Mouse (Mus musculus) neutrophil, adult 83 days (primary cell): ENCODE data around the gene Hira. TPM values are rescaled to one million over a fixed set of nuclear protein-coding genes. Genes with fewer than 3 reads are reported as not detected.

Experiments
- total RNA-seq, 2 experiments: library from RNA; stranded (reverse); gene quantifications; one replicate each; pipeline ENCODE4 v1.2.4; 2023

The Hira gene
- total RNA-seq, result 10 to 100 TPM; 53.0 to 58.3 TPM

DNA sequence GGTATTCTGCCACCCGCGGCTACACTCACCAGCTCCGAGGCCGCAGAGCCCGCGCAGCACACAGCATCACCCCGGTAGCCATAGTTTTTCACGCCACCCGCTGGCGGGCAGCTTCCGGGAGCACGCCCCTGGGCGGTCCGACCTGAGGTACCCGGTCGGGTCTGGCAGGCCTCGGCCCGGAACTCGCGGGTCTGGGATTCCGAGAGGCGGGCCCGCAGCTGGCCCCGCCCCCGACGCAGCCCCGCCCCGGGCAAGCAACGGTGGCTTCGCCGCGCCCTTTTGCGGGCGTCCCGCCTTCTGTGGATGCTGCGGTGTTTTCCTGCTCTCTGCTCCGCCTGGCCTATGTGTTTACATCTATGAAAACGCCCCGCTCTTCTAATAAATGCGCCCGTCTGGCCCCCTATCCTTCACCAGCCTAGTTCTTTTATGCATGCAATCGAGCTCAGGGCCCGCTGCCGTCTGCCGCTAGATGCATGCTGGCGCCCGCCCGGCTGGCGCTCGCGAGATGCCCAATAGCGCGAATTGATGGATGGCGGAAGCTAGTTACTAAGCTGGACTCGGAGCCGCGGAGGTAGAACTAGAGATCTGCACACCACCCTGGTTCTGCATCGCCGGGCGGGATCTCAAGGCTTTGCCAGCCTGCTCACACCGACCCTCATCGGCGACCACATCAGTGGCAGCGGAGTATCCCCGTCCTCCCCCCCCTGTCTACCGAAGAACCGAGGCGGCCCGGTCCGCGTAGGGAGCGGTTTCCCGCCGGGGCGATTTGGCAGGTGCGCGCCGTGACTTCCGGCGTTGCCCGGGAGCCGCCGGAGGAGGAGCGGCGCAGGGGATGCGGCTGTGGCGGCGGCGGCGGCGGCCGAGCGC is at the start of gene Hira, which contains the start of gene Mrpl40:
Gene Hira, plus strand, starts transcription at position 596 of the 867 bp plus-strand sequence.
Gene Mrpl40, minus strand, starts transcription at position 421 of the 867 bp plus-strand sequence.

DNA sequence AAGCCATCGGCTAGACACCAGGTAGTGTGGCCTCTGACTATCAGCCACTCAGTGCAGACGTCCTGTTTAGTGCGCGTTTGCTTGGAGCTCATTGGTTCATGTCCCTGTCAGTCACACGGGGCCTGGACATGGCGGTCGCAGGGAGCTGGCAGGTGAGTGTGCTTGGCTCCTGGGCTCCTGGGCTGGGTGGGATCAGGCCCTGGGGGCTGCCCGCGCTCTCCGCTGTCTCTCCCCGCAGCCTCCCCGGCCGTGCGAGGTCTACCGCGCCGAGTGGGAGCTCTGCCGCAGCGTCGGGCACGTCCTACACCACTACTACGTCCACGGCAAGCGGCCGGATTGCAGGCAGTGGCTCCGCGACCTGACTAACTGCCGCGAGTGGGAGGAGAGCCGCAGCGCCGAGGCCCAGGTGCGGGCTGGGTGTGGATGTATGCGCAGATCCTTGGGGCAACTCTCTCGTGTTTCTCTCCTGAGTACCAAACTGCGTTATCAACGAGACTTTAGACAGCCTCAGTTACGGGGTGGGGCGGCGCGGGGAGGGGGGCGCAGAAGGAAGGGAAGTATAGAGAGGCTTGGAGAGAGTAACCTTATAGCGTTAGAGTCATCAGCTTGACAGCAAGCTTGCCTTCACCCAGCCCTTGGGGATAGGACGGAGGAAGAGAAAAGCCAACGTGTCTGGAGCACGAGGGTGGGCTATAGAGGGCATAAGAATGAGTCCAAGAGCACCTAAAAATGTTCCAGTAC is 40.2 kb upstream of the Hira start, which contains the start of the genes 2510002D24Rik and Gm28539:
Gene 2510002D24Rik, plus strand, starts transcription at position 111 of the 741 bp plus-strand sequence.
Gene Gm28539, plus strand, starts transcription at position 117 of the 741 bp plus-strand sequence.

Other genes starting within 250 kb of the Hira start
- 100 to 1,000 TPM; 177 to 200 TPM for gene Sept5, start 247.1 kb upstream of the Hira start, total RNA-seq
- gene Cldn5, start 100.2 kb upstream of the Hira start, total RNA-seq, result not detected
- 10 to 100 TPM; 59.3 to 62.7 TPM for gene Ufd1, start 65.3 kb upstream of the Hira start, total RNA-seq
- 10 to 100 TPM; 39.0 to 45.8 TPM for gene Cdc45, start 65.0 kb upstream of the Hira start, total RNA-seq
- gene 2510002D24Rik, start 40.5 kb upstream of the Hira start, total RNA-seq, result 1 to 10 TPM; 5.5 to 8.0 TPM
- gene Gm28539, start 40.5 kb upstream of the Hira start, total RNA-seq, result 1 to 10 TPM; 7.1 to 8.4 TPM
- 10 to 100 TPM; 26.1 to 26.7 TPM for gene Mrpl40, start 175 bp upstream of the Hira start, total RNA-seq